Mouse (Mus musculus) liver, adult 2 months (tissue): ENCODE results near the gene Cd84.

Experiments used
- CTCF ChIP-seq: fragments of 200-500 bp; IDR thresholded peaks from 2 replicates; pipeline ENCODE4 v1.5.1; 2011; ENCODE audit warnings: low read depth, low read length, control low read depth
- POLR2A ChIP-seq: fragments of 200-500 bp; IDR thresholded peaks from 2 replicates; pipeline ENCODE4 v1.6.1; 2011; ENCODE audit warnings: low read length, control low read depth; ENCODE audit not compliant: insufficient read depth; ENCODE audit errors: extremely low read depth

- no peak for TF ChIP-seq POLR2A
- no peak for TF ChIP-seq CTCF
Observed at GRCm38 (mm10) chr1:171922844-171923243, 83.3 kb downstream of the Cd84 start.
